Comparison of ENCODE assay signal across 8 mouse cellular contexts in the genomic region with DNA sequence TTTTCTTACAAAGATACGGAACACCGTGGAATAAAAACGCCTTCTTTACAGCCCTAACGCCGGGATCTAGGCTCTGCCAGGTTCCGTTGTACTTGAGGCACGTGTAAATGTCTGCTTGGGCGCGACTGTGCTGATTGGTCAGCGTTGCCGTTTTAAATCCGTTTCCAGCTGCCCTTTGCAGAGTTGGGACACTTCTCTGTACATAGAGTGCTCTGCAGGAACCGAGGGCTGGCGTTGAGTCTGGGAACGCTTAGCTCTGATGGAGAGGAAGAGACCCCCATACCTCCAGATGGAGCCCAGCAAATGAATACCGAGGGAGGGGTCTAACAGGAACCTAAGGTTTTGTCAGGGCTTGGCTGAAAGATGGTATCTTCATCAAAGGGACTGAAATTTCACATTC. TPM values are rescaled to one million over a fixed set of nuclear protein-coding genes. Genes with fewer than 3 reads are reported as not detected.
A peak's percentile ranks its signal among the peaks of the same experiment; 100 is the strongest.
DNase-seq lines count a peak whose midpoint lies in the region; ATAC-seq and TF ChIP-seq lines count a peak whose summit lies in the region.

No protein-coding gene starts in this region.

- peak; percentile 40 for DNase-seq in Muller cell, postnatal 12 days (ENCODE audit: inconsistent ontology term)
- peak; percentile 54 for DNase-seq in adrenal gland, postnatal 25 days
- DNase-seq in kidney, postnatal 36 days, result peak; percentile 11 to 31
- DNase-seq in midbrain, postnatal 0 days (ENCODE audit: low spot score), result peak; percentile 36
- no peak for DNase-seq in cerebellum, postnatal 36 days
- DNase-seq in left cerebral cortex, adult 9 months (ENCODE audit: low spot score in 2 of 2), result no peak
- DNase-seq in urinary bladder, postnatal 36 days (ENCODE audit: low spot score in 2 of 2), result no peak

- no peak overlapping the region for H3K27ac ChIP-seq in heart, embryonic 12.5 days (ENCODE audit: poor library complexity, severe bottlenecking)
- H3K27ac ChIP-seq in midbrain, postnatal 0 days (ENCODE audit: low read depth, low read length), result no peak overlapping the region

- H3K4me3 ChIP-seq in heart, embryonic 12.5 days, result peak overlapping the region; percentile 89
- H3K4me3 ChIP-seq in midbrain, postnatal 0 days (ENCODE audit: low read depth, low read length), result no peak overlapping the region

- H3K4me2 ChIP-seq in heart, embryonic 12.5 days, result peak overlapping the region; percentile 99
- H3K4me2 ChIP-seq in midbrain, postnatal 0 days (ENCODE audit: low read depth, low read length, poor library complexity, severe bottlenecking), result peak overlapping the region; percentile 88; the same call in 1 of the 2 replicates

- H3K9me3 ChIP-seq in heart, embryonic 12.5 days (replicated peaks), result no peaks in the 10 kb centered on the region
- no peaks in the 10 kb centered on the region for H3K9me3 ChIP-seq in midbrain, postnatal 0 days (ENCODE audit: low read length)

- H3K36me3 ChIP-seq in heart, embryonic 12.5 days, result no peaks in the 10 kb centered on the region
- no peaks in the 10 kb centered on the region for H3K36me3 ChIP-seq in midbrain, postnatal 0 days (ENCODE audit: insufficient read depth, low read length)

- no peak for ATAC-seq in heart, embryonic 12.5 days (ENCODE audit: insufficient number of reproducible peaks, low FRiP score)
- ATAC-seq in midbrain, postnatal 0 days (ENCODE audit: low FRiP score), result no peak

- H3K4me1 ChIP-seq in heart, embryonic 12.5 days (replicated peaks), result 0 out of 2 replicates have a peak, but pooled peaks cover 7% of the 10 kb centered on the region
- peaks cover 16% of the 10 kb centered on the region for H3K4me1 ChIP-seq in midbrain, postnatal 0 days (ENCODE audit: insufficient read depth, low read length)

- no peaks in the 10 kb centered on the region for H3K27me3 ChIP-seq in heart, embryonic 12.5 days (replicated peaks)
- peaks cover 23% of the 10 kb centered on the region for H3K27me3 ChIP-seq in midbrain, postnatal 0 days (ENCODE audit: insufficient read depth, low read length)

- H3K9ac ChIP-seq in heart, embryonic 12.5 days, result 0 out of 2 replicates have a peak overlapping the region, but pooled peaks have one; percentile 93
- no peak overlapping the region for H3K9ac ChIP-seq in midbrain, postnatal 0 days (replicated peaks; ENCODE audit: low read length, poor library complexity, severe bottlenecking)

- no peak for TF ChIP-seq CTCF in midbrain, postnatal 0 days (IDR thresholded peaks at IDR 0.05)

- WGBS in heart, embryonic 12.5 days, result 0% methylated on average over 16 of the region's 16 CpGs
- WGBS in midbrain, postnatal 0 days, result 1% methylated on average over 16 of the region's 16 CpGs

RNA-seq across cellular contexts. Expression of a gene that starts 1.9 kb away (rescaled TPM):
- total RNA-seq in adrenal gland, postnatal 25 days (2021), result 5.7 and 9.4 TPM in 2 replicates
- polyA plus RNA-seq in heart, embryonic 12.5 days (2016; fragmentation: Nextera tagmentation; extraction: Ambion mirVana), result 21.3 and 23.3 TPM in 2 replicates
- total RNA-seq in midbrain, postnatal 0 days (2014; rRNA removed), result 0.85 and 0.99 TPM in 2 replicates
- polyA plus RNA-seq in midbrain, postnatal 0 days (2015; fragmentation: Nextera tagmentation; extraction: Ambion mirVana), result 0.30 and 0.32 TPM in 2 replicates

Comparison
In these comparisons a context has a peak if more than half of its experiments do, and no peak if none do; other contexts are left out.
1. DNase-seq: peak in Muller cell, postnatal 12 days (single experiment), adrenal gland, postnatal 25 days (single experiment), kidney, postnatal 36 days (2 of 2) and midbrain, postnatal 0 days (single experiment); none in cerebellum, postnatal 36 days (0 of 2), left cerebral cortex, adult 9 months (0 of 2) and urinary bladder, postnatal 36 days (0 of 2).